Mouse (Mus musculus) olfactory bulb, adult 2 months (tissue): ENCODE results near the gene Gm4559.

Experiments used
- CTCF ChIP-seq: fragments of 200-500 bp; IDR thresholded peaks from 2 replicates; pipeline ENCODE4 v1.5.1; 2012; ENCODE audit warnings: low read depth, mild to moderate bottlenecking, low read length, moderate library complexity; ENCODE audit not compliant: insufficient read depth
- POLR2A ChIP-seq: fragments of 200-500 bp; IDR thresholded peaks from 2 replicates; pipeline ENCODE4 v1.6.1; 2012; ENCODE audit warnings: mild to moderate bottlenecking, low read depth, low read length, moderate library complexity; ENCODE audit not compliant: insufficient read depth

DNA sequence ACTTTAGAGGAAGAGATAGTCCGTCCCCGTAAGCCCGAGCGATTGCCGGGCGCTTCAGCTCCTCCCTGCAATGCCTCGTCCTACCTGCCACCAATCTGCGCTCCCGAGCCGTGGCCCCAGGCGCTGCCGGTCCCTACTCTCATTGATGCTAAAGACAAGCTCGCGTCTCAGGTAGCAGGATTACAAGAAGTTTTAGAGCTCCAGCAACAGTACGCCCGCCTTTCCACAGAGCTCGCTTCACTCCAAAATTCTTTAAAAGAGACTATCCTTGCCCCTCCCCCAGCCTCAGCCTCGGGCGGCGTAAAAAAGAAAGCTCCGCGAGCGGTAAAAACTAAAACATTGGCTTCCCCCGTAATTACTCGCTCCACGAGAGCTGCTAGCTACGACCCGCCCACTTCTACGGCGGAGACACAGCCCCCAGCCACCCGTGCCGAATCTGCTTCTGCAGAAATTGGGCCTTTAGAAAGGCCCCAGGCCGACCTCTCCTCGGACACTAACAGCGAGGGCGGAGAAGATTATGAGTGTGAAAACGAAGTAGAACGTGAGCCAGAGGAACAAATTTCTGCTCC is 9.9 kb upstream of the Gm4559 start:
- TF ChIP-seq POLR2A (no peak), CTCF (peak; percentile 7; the same call in 1 of the 2 replicates)
